Mouse (Mus musculus) testis, adult 2 months (tissue): ENCODE measurements around the gene C1qb. TPM values are rescaled to one million over a fixed set of nuclear protein-coding genes. Genes with fewer than 3 reads are reported as not detected.

Experiments
- H3K27ac ChIP-seq: fragments of 200-500 bp; 2 replicates; pipeline ENCODE4 v1.5.1; 2012; ENCODE audit warnings: low read depth, low read length; ENCODE audit not compliant: control insufficient read depth, insufficient read depth
- H3K27me3 ChIP-seq: fragments of 200-500 bp; 2 replicates; pipeline ENCODE4 v1.6.1; 2012; ENCODE audit warnings: mild to moderate bottlenecking, low read length, moderate library complexity; ENCODE audit not compliant: control insufficient read depth, insufficient read depth
- H3K36me3 ChIP-seq: fragments of 200-500 bp; 2 replicates; pipeline ENCODE4 v1.6.1; 2012; ENCODE audit warnings: mild to moderate bottlenecking, low read length; ENCODE audit not compliant: control insufficient read depth, insufficient read depth
- H3K4me1 ChIP-seq: fragments of 200-500 bp; 2 replicates; pipeline ENCODE4 v1.6.1; 2012; ENCODE audit warnings: low read length; ENCODE audit not compliant: control insufficient read depth, insufficient read depth
- H3K4me3 ChIP-seq: fragments of 200-500 bp; 2 replicates; pipeline ENCODE4 v1.5.1; 2012; ENCODE audit warnings: low read depth, mild to moderate bottlenecking, low read length, moderate library complexity, mixed read lengths; ENCODE audit not compliant: control insufficient read depth
- CTCF ChIP-seq: fragments of 200-500 bp; IDR thresholded peaks from 2 replicates; pipeline ENCODE4 v1.5.1; 2012; ENCODE audit warnings: low read depth, mild to moderate bottlenecking, inconsistent platforms, low read length, moderate library complexity; ENCODE audit not compliant: control insufficient read depth, insufficient read depth, insufficient replicate concordance
- POLR2A ChIP-seq: fragments of 200-500 bp; IDR thresholded peaks from 2 replicates; pipeline ENCODE4 v1.6.1; 2012; ENCODE audit warnings: low read depth, mild to moderate bottlenecking, inconsistent platforms, low read length, moderate library complexity; ENCODE audit not compliant: control insufficient read depth
- polyA plus RNA-seq: library from polyadenylated mRNA; depleted of rRNA; stranded (reverse); fragments of >200 nt; gene quantifications from 2 replicates; pipeline ENCODE4 v1.2.3, GENCODE M21; 2012

C1qb gene
- polyA plus RNA-seq, 1 experiment, result 18.9 TPM

DNA sequence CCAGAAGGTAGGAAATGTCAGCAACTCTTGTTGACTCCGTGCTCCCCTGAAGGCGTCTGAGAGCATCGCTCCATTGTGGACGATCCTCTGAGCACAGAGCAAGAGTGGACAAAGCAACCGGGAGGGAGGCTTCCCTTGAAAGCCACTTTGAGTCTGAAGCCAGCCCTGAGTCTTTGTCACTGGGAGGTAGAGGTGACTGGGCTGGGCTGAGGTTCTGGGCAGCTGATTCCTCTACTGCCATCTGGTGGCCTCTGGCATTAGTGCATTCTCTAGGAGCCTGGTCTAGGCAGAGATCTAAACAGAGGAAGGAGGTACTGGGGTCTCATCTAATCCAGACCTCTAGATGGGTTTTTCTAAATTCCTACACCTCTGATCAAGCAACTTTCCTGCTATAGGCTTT is 44.9 kb downstream of the C1qb start:
- Histone ChIP-seq H3K36me3 (no peaks in the 10 kb centered on the region), H3K4me1 (peaks cover 8% of the 10 kb centered on the region), H3K4me3 (no peak overlapping the region), H3K27ac (no peak overlapping the region), H3K27me3 (no peaks in the 10 kb centered on the region; the same call in 1 of the 2 replicates)
- TF ChIP-seq CTCF, result peak; percentile 71; the same call in 1 of the 2 replicates
- TF ChIP-seq POLR2A, result no peak

- Histone ChIP-seq H3K27me3 (no peaks in the 10 kb centered on the region; the same call in 1 of the 2 replicates), H3K4me1 (peaks cover 17% of the 10 kb centered on the region), H3K4me3 (no peak overlapping the region), H3K27ac (no peak overlapping the region), H3K36me3 (no peaks in the 10 kb centered on the region)
- TF ChIP-seq CTCF (no peak), POLR2A (no peak)
Observed at GRCm38 (mm10) chr4:136838462-136838861, 47.5 kb downstream of the C1qb start.

DNA sequence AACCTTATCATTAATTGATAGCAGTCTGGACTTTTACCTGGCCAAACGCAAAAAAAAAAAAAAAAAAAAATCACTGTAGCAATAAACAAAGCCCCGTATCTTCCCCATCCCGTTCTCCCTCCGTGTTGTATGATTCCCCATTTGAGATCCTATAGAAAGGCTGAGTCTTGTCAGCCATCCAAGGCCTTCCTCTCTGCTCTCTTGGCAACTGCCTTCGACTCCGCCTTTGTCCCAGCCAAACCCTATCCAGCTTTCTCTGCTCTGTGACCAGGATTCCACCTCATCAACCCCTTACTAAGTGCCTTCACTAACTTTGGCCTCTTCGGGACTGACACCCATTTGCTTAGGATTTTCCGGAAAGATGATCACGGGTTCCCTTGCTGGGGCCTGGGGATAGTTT is 48.0 kb downstream of the C1qb start:
- Histone ChIP-seq H3K27ac (no peak overlapping the region), H3K4me3 (no peak overlapping the region), H3K27me3 (no peaks in the 10 kb centered on the region; the same call in 1 of the 2 replicates), H3K36me3 (no peaks in the 10 kb centered on the region), H3K4me1 (peaks cover 17% of the 10 kb centered on the region)
- TF ChIP-seq CTCF (no peak), POLR2A (no peak)

GRCm38 (mm10) chr4:136836387-136836931 is 49.5 kb downstream of the C1qb start:
- H3K4me3 ChIP-seq, result no peak overlapping the region; the same call in 1 of the 2 replicates
- H3K27ac ChIP-seq, result no peak overlapping the region
- peaks cover 17% of the 10 kb centered on the region for H3K4me1 ChIP-seq
- TF ChIP-seq POLR2A (no peak), CTCF (no peak)
- no peaks in the 10 kb centered on the region for H3K36me3 ChIP-seq
- H3K27me3 ChIP-seq, result no peaks in the 10 kb centered on the region; the same call in 1 of the 2 replicates

GRCm38 (mm10) chr4:136835621-136836386 is 50.2 kb downstream of the C1qb start, which contains the start of gene Ephb2:
Gene Ephb2, minus strand, starts transcription at chr4:136835988.
- H3K27me3 ChIP-seq, result no peaks in the 10 kb centered on the region; the same call in 1 of the 2 replicates

DNA sequence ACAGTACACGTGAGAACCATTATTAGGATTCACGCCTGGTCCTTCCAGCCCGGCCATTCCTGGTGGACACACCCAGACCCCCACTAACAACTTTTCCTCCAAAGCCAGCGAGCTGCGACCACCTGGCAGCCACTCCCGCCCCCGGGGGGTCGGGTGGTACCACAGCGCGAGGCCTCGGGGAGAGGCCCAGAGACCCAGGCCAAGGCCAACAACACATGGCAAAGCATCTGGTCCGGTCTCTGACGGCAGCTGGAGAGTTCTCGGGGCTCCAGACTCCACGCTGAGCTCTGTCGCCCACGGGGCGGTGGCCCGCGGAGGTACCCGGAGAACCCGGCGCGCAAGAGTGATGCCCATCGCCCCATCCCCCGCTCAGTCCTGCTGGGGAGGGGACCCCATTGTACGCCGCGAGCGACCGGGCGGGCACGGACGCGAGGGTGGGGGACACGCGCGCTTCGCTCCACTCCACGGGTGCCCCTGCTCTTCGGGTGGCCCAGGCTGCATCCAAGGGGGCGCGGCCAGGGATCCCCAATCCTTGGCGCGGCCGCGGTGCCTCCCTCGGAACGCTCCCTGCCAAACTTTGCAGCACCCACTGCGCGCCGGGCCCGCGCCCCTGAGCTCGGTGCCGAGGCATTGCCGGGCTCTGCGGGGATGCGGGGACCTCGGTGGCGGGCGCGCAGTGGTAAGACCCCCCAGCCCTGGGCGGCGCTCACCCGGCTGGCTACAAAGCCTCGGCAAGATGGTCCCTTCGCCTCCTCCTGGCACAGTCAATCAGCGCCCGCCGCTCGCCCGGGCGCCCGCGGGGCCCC is 51.0 kb downstream of the C1qb start:
- H3K4me1 ChIP-seq, result peaks cover 17% of the 10 kb centered on the region
- no peaks in the 10 kb centered on the region; the same call in 1 of the 2 replicates for H3K27me3 ChIP-seq
- H3K36me3 ChIP-seq, result no peaks in the 10 kb centered on the region
- peak overlapping the region; percentile 30; the same call in 1 of the 2 replicates for H3K4me3 ChIP-seq
- TF ChIP-seq CTCF, result no peak
- no peak for TF ChIP-seq POLR2A
- H3K27ac ChIP-seq, result no peak overlapping the region

More at GRCm38 (mm10) chr4:136835621-136836386, 50.2 kb downstream of the C1qb start, which contains the start of gene Ephb2:
- no peaks in the 10 kb centered on the region for H3K36me3 ChIP-seq
- no peak within 1 kb of the TSS for H3K27ac ChIP-seq
- H3K4me1 ChIP-seq, result peaks cover 17% of the 10 kb centered on the region
- TF ChIP-seq POLR2A, result no peak
- TF ChIP-seq CTCF, result no peak
- H3K4me3 ChIP-seq, result peak within 1 kb of the TSS; percentile 30

DNA sequence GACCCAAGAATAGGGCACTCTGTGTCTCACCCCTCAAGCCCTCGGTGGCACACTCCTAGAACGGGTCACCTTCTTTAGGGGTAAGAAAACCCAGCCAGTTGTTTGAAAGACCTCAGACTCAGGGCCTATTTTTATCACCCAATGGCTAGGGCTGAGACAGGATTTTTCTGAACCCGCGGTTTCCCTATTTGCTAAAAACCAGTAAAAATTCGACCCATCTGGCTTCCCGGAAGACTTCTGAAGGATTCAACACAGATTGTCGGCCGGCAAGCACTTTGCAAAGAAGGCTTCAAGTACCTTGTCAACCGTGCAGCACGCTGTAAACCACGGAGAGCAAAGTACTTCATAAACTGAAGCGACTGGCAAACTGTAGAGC is 51.6 kb downstream of the C1qb start:
- Histone ChIP-seq H3K36me3 (no peaks in the 10 kb centered on the region), H3K27ac (no peak overlapping the region), H3K4me1 (peaks cover 17% of the 10 kb centered on the region), H3K4me3 (no peak overlapping the region), H3K27me3 (no peaks in the 10 kb centered on the region; the same call in 1 of the 2 replicates)
- TF ChIP-seq CTCF, result no peak
- TF ChIP-seq POLR2A, result no peak
